Mouse (Mus musculus): ENCODE measurements at regions not wholly inside any gene's neighbourhood (a gene's known extent, or its start where the extent isn't known, plus 50 kb on each side); places are given as distances from the start of the nearest gene placed in this dataset.

DNA sequence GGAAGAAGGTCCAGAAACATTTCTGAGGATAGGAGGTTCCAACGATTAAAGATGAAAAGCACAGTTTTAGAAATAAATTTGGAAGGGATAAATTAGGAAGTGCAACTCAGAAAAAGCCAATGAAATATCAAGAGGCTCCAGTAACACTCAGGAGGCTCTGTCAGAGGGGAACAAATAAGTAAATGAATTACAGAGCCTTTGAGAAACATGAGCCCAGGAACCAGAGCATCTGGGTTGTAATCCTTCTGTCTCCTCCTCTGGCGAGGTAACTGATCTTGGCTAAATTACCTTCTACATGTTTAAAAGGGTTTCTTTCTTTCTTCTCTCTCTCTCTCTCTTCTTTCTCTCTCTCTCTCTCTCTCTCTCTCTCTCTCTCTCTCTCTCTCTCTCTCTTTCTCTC is 53.2 kb upstream of the Robo2 start:
- ATAC-seq (ENCODE audit: poor library complexity, severe bottlenecking), result no peak

- ATAC-seq (ENCODE audit: poor library complexity, severe bottlenecking), result no peak
Observed at GRCm38 (mm10) chr16:74464290-74464689, 52.7 kb upstream of the Robo2 start.

DNA sequence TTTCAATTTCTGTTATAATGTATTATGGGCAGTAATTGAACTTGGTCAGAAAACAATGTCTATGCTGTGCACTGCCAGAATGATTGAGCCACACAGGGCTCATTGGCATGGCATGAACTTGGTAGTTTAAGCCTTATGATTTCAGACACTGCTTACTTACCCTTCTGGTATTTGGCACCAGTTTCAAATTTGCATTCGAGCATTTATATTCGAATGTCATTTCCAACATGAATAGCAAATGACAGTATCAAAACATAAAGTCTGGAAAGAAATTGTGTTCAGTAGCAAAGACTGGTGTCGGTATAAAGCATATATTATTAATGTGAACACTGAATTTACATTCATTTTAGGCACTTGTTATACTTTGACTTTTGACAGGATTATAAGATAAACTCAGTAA is 50.8 kb upstream of the Robo2 start:
- ATAC-seq (ENCODE audit: poor library complexity, severe bottlenecking), result no peak
